Comparison of ENCODE assay signal across 4 mouse cellular contexts in the genomic region with DNA sequence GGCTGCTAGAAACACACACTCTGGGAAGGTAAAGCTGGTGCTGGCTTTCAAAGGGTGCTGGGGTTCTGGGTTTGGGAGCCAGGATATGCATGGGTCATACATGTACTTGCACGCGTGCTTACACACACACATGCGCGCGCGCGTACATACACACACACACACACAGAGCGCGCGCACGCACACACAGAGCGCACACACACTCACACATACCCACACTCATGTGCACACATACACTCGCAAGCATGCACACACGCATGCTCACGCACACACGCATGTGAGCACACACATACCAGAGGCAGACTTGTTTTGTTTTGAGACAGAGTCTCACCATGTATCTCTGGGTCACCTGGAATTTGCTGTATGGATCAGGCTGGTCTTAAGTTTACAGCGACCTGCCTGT. TPM values are rescaled to one million over a fixed set of nuclear protein-coding genes. Genes with fewer than 3 reads are reported as not detected.
"Had no signal": no experiment of that assay in that cellular context is flagged by ENCODE, and none has a peak within 500 bp of the region (broad histone marks: within the 10 kb centered on the region; RNA-seq: fewer than 3 reads in every experiment).

No protein-coding gene starts in this region.

- H3K36me3 ChIP-seq: liver, embryonic 13.5 days; neural tube, embryonic 13.5 days had no signal

- H3K9ac ChIP-seq: liver, embryonic 13.5 days; neural tube, embryonic 13.5 days had no signal

- H3K27ac ChIP-seq: layer of hippocampus, adult 2 months; liver, embryonic 13.5 days; neural tube, embryonic 13.5 days had no signal

- H3K4me2 ChIP-seq: liver, embryonic 13.5 days; neural tube, embryonic 13.5 days had no signal

- H3K9me3 ChIP-seq: liver, embryonic 13.5 days; neural tube, embryonic 13.5 days had no signal

- H3K4me3 ChIP-seq: layer of hippocampus, adult 2 months; liver, embryonic 13.5 days; neural tube, embryonic 13.5 days had no signal

RNA-seq across cellular contexts. Expression of a gene that starts 1.4 kb away (rescaled TPM):
- polyA plus RNA-seq: liver, adult 2 months had no signal
